Mouse (Mus musculus): ENCODE results near the gene Hspbap1. TPM values are rescaled to one million over a fixed set of nuclear protein-coding genes. Genes with fewer than 3 reads are reported as not detected.

Hspbap1 gene
- polyA plus RNA-seq, 1 experiment from 2014 or later = 26.9 TPM

DNA sequence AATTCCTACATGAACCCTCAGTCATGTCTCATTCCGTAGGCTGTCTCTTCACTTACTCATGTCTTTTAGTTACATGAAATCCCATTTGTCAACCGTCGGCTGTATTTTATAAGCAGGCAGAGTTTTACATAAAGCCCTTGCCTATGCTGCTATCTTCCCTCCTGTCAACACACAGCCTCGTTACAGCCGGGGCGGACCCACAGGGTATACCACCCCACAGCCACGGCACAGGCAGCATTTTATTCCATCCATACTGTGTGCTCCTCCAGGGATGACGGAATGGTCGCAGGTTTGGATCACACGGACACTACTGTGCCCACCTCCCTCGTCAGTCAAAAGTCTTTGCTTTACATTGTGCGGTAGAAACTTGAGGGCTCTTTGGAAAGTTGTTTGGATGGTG is 29.8 kb upstream of the Hspbap1 start:
- no peaks in the 10 kb centered on the region for H3K36me3 ChIP-seq (replicated peaks; ENCODE audit: control insufficient read depth, insufficient read depth, low read depth, low read length)
- ATAC-seq (replicated peaks; ENCODE audit: insufficient number of reproducible peaks, low FRiP score, low TSS enrichment, low read depth) = no peak
- H3K4me2 ChIP-seq (ENCODE audit: low read depth, low read length) = no peak overlapping the region
- DNase-seq (ENCODE audit: low spot score) = no peak
- WGBS = 80% methylated on average over 12 of the region's 12 CpGs
- no peak overlapping the region for H3K4me3 ChIP-seq (ENCODE audit: low read depth, low read length)
- H3K27me3 ChIP-seq (ENCODE audit: control insufficient read depth, insufficient read depth, low read length) = no peaks in the 10 kb centered on the region
- no peaks in the 10 kb centered on the region for H3K4me1 ChIP-seq (ENCODE audit: control insufficient read depth, insufficient read depth, low read length)
- no peaks in the 10 kb centered on the region for H3K9me3 ChIP-seq (replicated peaks; ENCODE audit: control insufficient read depth, low read length)
- no peak overlapping the region for H3K9ac ChIP-seq (replicated peaks; ENCODE audit: low read length)
- no peak overlapping the region for H3K27ac ChIP-seq (replicated peaks; ENCODE audit: low read depth, low read length)

DNA sequence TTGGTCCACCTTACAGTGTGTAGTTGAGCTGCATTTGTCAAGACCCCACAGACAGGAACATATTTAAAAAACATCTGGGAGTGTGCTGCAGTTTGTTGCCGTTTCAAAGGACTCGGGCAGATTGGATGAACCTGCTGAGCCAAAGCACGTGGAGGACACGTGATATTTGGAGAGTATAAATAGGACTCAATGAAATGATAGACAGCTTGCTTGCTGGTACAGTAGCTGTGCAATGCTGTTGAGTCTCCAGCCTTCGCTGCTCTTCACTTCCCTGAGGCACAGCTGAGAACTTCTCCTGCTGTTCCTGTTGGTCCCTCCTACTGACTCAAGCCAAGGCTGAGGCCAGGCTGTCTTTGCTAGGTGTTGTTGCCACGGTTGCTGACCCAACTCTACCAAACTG is 29.2 kb upstream of the Hspbap1 start:
- Histone ChIP-seq H3K4me2 (ENCODE audit: low read depth, low read length) (no peak overlapping the region), H3K27ac (replicated peaks; ENCODE audit: low read depth, low read length) (no peak overlapping the region), H3K27me3 (ENCODE audit: control insufficient read depth, insufficient read depth, low read length) (no peaks in the 10 kb centered on the region), H3K9me3 (replicated peaks; ENCODE audit: control insufficient read depth, low read length) (no peaks in the 10 kb centered on the region), H3K4me3 (ENCODE audit: low read depth, low read length) (no peak overlapping the region), H3K4me1 (ENCODE audit: control insufficient read depth, insufficient read depth, low read length) (no peaks in the 10 kb centered on the region), H3K9ac (replicated peaks; ENCODE audit: low read length) (no peak overlapping the region), H3K36me3 (replicated peaks; ENCODE audit: control insufficient read depth, insufficient read depth, low read depth, low read length) (no peaks in the 10 kb centered on the region)
- WGBS = 81% methylated on average over 6 of the region's 6 CpGs
- ATAC-seq (replicated peaks; ENCODE audit: insufficient number of reproducible peaks, low FRiP score, low TSS enrichment, low read depth) = no peak
- DNase-seq (ENCODE audit: low spot score) = no peak

DNA sequence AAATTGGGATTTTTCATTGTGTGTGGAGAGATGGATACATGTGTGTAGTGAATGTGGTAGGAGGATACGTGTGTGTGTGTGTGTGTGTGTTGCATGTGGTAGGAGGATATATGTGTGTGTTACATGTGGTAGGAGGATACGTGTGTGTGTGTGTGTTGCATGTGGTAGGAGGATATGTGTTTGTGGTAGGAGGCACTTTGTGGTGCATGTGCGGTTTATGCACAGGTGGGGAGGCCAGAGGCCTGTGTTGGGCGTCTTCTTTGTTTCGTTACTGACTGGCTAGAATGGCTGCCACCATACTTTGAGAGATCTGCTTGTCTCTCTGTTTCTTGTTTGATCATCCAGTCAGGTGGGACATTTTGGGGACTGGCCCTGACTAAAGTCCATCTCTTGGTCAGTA is 28.6 kb upstream of the Hspbap1 start:
- H3K27me3 ChIP-seq (ENCODE audit: control insufficient read depth, insufficient read depth, low read length) = no peaks in the 10 kb centered on the region
- no peak overlapping the region for H3K27ac ChIP-seq (replicated peaks; ENCODE audit: low read depth, low read length)
- H3K4me1 ChIP-seq (ENCODE audit: control insufficient read depth, insufficient read depth, low read length) = no peaks in the 10 kb centered on the region
- H3K4me3 ChIP-seq (ENCODE audit: low read depth, low read length) = no peak overlapping the region
- no peaks in the 10 kb centered on the region for H3K9me3 ChIP-seq (replicated peaks; ENCODE audit: control insufficient read depth, low read length)
- WGBS = 96% methylated on average over 5 of the region's 5 CpGs
- DNase-seq (ENCODE audit: low spot score) = no peak
- no peak overlapping the region for H3K4me2 ChIP-seq (ENCODE audit: low read depth, low read length)
- H3K9ac ChIP-seq (replicated peaks; ENCODE audit: low read length) = no peak overlapping the region
- no peak for ATAC-seq (replicated peaks; ENCODE audit: insufficient number of reproducible peaks, low FRiP score, low TSS enrichment, low read depth)
- H3K36me3 ChIP-seq (replicated peaks; ENCODE audit: control insufficient read depth, insufficient read depth, low read depth, low read length) = no peaks in the 10 kb centered on the region

DNA sequence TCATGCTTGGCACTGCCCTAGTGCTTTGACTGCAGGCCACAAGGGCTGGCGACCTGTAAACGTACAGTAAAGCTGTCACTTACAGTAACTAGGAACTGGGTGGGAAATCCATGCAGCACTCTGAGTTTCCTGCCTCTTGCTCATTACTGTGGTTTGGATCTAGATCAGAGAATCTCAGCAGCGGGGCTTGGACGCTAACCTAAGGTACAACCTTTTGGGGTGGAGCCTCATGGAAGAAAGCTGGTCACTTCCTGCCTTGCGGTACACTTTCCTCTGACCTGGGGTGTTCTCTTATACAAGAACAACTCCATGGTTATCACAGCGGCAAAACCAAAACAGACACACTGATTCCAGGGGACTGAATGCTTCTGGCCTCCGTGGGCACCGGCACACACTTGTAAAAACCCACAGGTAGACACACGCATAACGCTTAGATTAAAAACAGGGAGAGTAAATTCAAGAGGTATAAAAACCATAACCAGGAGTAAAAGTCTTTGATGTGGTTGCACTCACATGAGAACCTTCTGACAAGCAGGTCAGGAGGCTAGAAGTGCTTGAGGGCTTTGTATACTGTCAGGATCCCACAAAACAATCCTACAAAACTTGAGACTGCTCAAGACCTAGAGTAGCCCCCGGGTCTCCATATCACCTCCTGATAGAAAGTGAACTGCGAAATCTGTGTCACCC is 27.8 kb upstream of the Hspbap1 start:
- H3K4me3 ChIP-seq (ENCODE audit: low read depth, low read length) = no peak overlapping the region
- no peak overlapping the region for H3K4me2 ChIP-seq (ENCODE audit: low read depth, low read length)
- no peak overlapping the region for H3K9ac ChIP-seq (replicated peaks; ENCODE audit: low read length)
- no peaks in the 10 kb centered on the region for H3K27me3 ChIP-seq (ENCODE audit: control insufficient read depth, insufficient read depth, low read length)
- WGBS = 86% methylated on average over 12 of the region's 12 CpGs
- DNase-seq (ENCODE audit: low spot score) = no peak
- no peaks in the 10 kb centered on the region for H3K36me3 ChIP-seq (replicated peaks; ENCODE audit: control insufficient read depth, insufficient read depth, low read depth, low read length)
- H3K4me1 ChIP-seq (ENCODE audit: control insufficient read depth, insufficient read depth, low read length) = no peaks in the 10 kb centered on the region
- H3K9me3 ChIP-seq (replicated peaks; ENCODE audit: control insufficient read depth, low read length) = no peaks in the 10 kb centered on the region
- no peak overlapping the region for H3K27ac ChIP-seq (replicated peaks; ENCODE audit: low read depth, low read length)
- no peak for ATAC-seq (replicated peaks; ENCODE audit: insufficient number of reproducible peaks, low FRiP score, low TSS enrichment, low read depth)

DNA sequence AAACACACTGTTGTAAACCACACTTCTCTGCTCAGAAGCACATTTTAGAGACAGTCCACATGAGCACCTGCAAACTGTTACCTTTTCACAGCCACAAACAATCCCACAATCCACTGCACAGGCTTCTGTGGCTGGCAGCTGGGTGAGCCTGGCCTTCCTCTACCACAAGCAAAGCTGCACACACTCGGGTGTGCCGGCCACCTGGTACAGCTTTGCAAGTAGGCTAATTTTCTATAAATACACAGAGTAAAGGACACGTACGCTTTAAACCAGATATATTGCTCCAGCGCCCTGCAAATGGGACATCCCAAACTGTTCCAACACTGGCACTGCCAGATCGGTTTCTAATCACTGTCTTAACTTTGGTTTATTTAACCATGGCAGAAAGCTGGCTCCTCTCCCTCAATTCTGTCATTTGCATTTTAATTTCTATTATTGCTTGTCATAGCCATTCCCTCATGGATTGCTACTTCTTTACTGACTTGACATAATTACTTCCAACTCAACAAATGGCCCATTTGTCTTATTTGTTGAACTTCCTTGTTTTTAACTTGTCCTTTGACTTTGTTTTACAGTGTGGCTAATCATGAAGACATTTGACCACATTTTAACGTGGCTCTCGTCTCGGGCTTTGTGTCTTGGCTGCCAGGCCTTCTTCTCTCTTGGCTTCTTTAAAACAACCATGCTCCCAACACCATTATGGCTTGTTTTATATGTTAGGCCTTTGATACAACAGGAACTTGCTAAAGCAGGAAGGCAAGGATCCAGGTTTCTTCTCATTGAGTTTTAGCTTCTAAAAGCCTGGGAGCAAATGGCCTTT is 22.5 kb upstream of the Hspbap1 start:
- H3K36me3 ChIP-seq (replicated peaks; ENCODE audit: control insufficient read depth, insufficient read depth, low read depth, low read length) = no peaks in the 10 kb centered on the region
- ATAC-seq (replicated peaks; ENCODE audit: insufficient number of reproducible peaks, low FRiP score, low TSS enrichment, low read depth) (no peak), DNase-seq (ENCODE audit: low spot score) (no peak)
- no peak overlapping the region for H3K9ac ChIP-seq (replicated peaks; ENCODE audit: low read length)
- WGBS = 85% methylated on average over 9 of the region's 9 CpGs
- no peaks in the 10 kb centered on the region for H3K27me3 ChIP-seq (ENCODE audit: control insufficient read depth, insufficient read depth, low read length)
- no peak overlapping the region for H3K27ac ChIP-seq (replicated peaks; ENCODE audit: low read depth, low read length)
- H3K9me3 ChIP-seq (replicated peaks; ENCODE audit: control insufficient read depth, low read length) = no peaks in the 10 kb centered on the region
- H3K4me2 ChIP-seq (ENCODE audit: low read depth, low read length) = no peak overlapping the region
- no peaks in the 10 kb centered on the region for H3K4me1 ChIP-seq (ENCODE audit: control insufficient read depth, insufficient read depth, low read length)
- H3K4me3 ChIP-seq (ENCODE audit: low read depth, low read length) = no peak overlapping the region

DNA sequence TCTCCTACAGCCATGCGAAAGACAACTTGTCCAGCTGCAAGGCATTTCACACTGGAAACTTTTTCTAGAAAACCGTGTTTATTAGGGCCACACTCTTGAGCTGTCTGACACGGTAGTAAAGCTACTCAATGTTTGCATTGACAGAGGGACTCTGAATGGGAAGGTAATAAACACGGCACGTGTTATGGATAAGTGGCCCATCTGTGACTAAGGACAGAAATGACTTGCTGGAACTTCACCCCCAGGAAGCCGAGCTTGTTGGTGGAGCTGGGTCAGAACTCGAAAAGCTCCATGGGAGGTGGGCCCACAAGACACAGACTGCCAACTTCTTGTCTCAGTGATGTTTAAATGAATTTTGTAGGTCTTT is 22.0 kb upstream of the Hspbap1 start:
- Histone ChIP-seq H3K9ac (replicated peaks; ENCODE audit: low read length) (no peak overlapping the region), H3K9me3 (replicated peaks; ENCODE audit: control insufficient read depth, low read length) (no peaks in the 10 kb centered on the region), H3K27ac (replicated peaks; ENCODE audit: low read depth, low read length) (no peak overlapping the region), H3K27me3 (ENCODE audit: control insufficient read depth, insufficient read depth, low read length) (no peaks in the 10 kb centered on the region), H3K36me3 (replicated peaks; ENCODE audit: control insufficient read depth, insufficient read depth, low read depth, low read length) (no peaks in the 10 kb centered on the region), H3K4me1 (ENCODE audit: control insufficient read depth, insufficient read depth, low read length) (no peaks in the 10 kb centered on the region), H3K4me3 (ENCODE audit: low read depth, low read length) (no peak overlapping the region), H3K4me2 (ENCODE audit: low read depth, low read length) (no peak overlapping the region)
- ATAC-seq (replicated peaks; ENCODE audit: insufficient number of reproducible peaks, low FRiP score, low TSS enrichment, low read depth) = no peak
- WGBS = 88% methylated on average over 7 of the region's 7 CpGs
- no peak for DNase-seq (ENCODE audit: low spot score)

DNA sequence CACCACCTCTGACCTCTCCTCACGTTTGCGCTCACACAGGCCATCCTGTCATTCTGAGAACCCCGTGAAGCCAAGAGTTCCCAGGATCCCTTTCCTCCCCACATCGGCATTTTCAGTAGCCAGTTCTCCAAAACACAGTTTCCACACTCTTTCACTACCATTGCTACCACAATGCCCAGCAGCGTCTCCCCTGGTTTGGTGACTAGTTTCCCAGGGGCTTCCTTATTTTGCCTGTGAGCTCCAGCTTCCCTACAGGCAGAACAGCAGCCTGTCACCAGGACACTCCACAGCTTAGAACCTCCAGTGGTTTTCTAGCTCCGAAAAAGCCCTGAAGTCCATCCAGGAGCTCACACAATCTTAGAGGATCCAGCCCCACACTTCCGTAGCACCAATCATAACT is 20.8 kb upstream of the Hspbap1 start:
- H3K4me3 ChIP-seq (ENCODE audit: low read depth, low read length) = no peak overlapping the region
- ATAC-seq (replicated peaks; ENCODE audit: insufficient number of reproducible peaks, low FRiP score, low TSS enrichment, low read depth) = no peak
- 56% methylated on average over 7 of the region's 7 CpGs for WGBS

DNA sequence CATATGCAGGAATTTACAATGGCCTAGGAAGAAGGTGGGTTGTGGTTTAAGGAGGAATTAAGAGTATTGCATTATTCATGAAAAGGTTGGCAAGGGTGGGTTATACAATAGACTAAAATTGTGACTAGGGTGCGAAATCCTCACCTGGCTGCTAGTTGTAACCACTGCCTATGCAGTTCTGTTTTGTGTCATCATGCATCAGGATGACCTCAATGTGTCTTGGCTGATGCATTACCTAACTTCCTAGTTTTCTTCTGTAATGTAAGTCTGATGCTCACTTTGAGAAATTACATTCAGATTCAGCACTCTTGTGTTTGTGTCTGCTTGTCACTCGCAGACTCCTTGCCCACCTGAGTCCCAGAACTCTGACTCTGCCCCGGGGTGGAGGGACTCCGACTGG is 18.3 kb upstream of the Hspbap1 start:
- H3K9ac ChIP-seq (replicated peaks; ENCODE audit: low read length) = no peak overlapping the region
- H3K4me2 ChIP-seq (ENCODE audit: low read depth, low read length) = no peak overlapping the region
- H3K27me3 ChIP-seq (ENCODE audit: control insufficient read depth, insufficient read depth, low read length) = no peaks in the 10 kb centered on the region
- ATAC-seq (replicated peaks; ENCODE audit: insufficient number of reproducible peaks, low FRiP score, low TSS enrichment, low read depth) (no peak), DNase-seq (ENCODE audit: low spot score) (no peak)
- no peaks in the 10 kb centered on the region for H3K36me3 ChIP-seq (replicated peaks; ENCODE audit: control insufficient read depth, insufficient read depth, low read depth, low read length)
- no peaks in the 10 kb centered on the region for H3K4me1 ChIP-seq (ENCODE audit: control insufficient read depth, insufficient read depth, low read length)
- 87% methylated on average over 4 of the region's 4 CpGs for WGBS
- no peak overlapping the region for H3K27ac ChIP-seq (replicated peaks; ENCODE audit: low read depth, low read length)
- H3K9me3 ChIP-seq (replicated peaks; ENCODE audit: control insufficient read depth, low read length) = no peaks in the 10 kb centered on the region
- H3K4me3 ChIP-seq (ENCODE audit: low read depth, low read length) = no peak overlapping the region

More for the DNA sequence above, 20.8 kb upstream of the Hspbap1 start:
- Histone ChIP-seq H3K27ac (replicated peaks; ENCODE audit: low read depth, low read length) (no peak overlapping the region), H3K4me1 (ENCODE audit: control insufficient read depth, insufficient read depth, low read length) (no peaks in the 10 kb centered on the region), H3K9ac (replicated peaks; ENCODE audit: low read length) (no peak overlapping the region), H3K36me3 (replicated peaks; ENCODE audit: control insufficient read depth, insufficient read depth, low read depth, low read length) (no peaks in the 10 kb centered on the region), H3K9me3 (replicated peaks; ENCODE audit: control insufficient read depth, low read length) (no peaks in the 10 kb centered on the region), H3K27me3 (ENCODE audit: control insufficient read depth, insufficient read depth, low read length) (no peaks in the 10 kb centered on the region), H3K4me2 (ENCODE audit: low read depth, low read length) (no peak overlapping the region)
- DNase-seq (ENCODE audit: low spot score) = no peak

Measured in embryonic facial prominence, embryonic 11.5 days (tissue).